Comparison of ENCODE assay signal across 13 mouse cellular contexts in the genomic region with DNA sequence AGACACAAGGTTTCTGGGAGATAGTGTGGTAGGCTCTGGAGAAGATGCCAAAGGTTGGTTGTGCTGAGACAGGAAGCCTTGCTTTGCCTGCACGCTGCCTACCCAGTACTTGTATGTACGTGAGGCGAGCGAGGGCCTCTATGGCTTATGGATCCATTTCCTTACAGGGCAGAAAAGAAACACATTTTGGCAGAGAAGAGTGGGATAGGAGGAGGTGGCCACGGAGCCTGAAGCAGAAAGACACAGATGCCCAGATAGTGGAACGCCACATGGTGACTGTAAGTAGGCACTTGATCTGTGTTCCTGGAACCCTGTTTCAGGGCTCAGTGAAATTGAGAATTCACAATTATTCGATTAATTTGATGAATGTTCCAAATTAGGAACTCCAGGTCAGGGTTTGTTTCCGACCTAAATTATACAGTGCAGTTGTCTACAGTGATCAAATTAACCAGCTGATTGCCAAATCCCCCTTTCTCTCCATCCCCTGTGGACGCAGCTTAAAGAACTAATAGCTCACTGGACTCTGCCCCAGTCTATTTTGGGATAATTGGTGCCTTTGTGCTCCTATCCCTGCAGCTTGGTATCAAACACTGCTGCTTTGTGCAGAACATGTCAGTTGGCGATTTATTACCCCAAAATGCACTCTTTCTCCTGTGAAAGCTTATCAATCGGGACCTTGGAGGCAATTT.
DNase-seq lines count a peak whose midpoint lies in the region; ATAC-seq and TF ChIP-seq lines count a peak whose summit lies in the region.
"Had no signal": no experiment of that assay in that cellular context is flagged by ENCODE, and none has a peak within 500 bp of the region (broad histone marks: within the 10 kb centered on the region; RNA-seq: fewer than 3 reads in every experiment).

No protein-coding gene starts in this region.

- no peak overlapping the region for H3K4me3 ChIP-seq in intestine, embryonic 14.5 days (ENCODE audit: low read depth, low read length)
- no peak overlapping the region for H3K4me3 ChIP-seq in intestine, postnatal 0 days (ENCODE audit: low read depth, low read length)
- no peak overlapping the region for H3K4me3 ChIP-seq in embryonic facial prominence, embryonic 14.5 days (ENCODE audit: low read depth, low read length)
- no peak overlapping the region for H3K4me3 ChIP-seq in hindbrain, postnatal 0 days (ENCODE audit: low read length)

- ATAC-seq in intestine, embryonic 14.5 days (replicated peaks; ENCODE audit: low FRiP score, low TSS enrichment, low read depth), result 0 out of 2 replicates have a peak, but pooled peaks have one; percentile 53
- ATAC-seq in intestine, postnatal 0 days, result no peak
- peak; percentile 68; the same call in 1 of the 2 replicates for ATAC-seq in embryonic facial prominence, embryonic 14.5 days (ENCODE audit: low read depth)
- peak; percentile 35; the same call in 1 of the 2 replicates for ATAC-seq in hindbrain, postnatal 0 days
- ATAC-seq: activated CD4-positive, CD25-positive, alpha-beta regulatory T cell, adult 4 months had no signal

- TF ChIP-seq CTCF in intestine, postnatal 0 days (IDR thresholded peaks at IDR 0.05; ENCODE audit: low read depth), result no peak
- TF ChIP-seq CTCF in hindbrain, postnatal 0 days (IDR thresholded peaks at IDR 0.05; ENCODE audit: low read depth), result no peak

- no peak for DNase-seq in intestine, embryonic 14.5 days (ENCODE audit: low spot score)
- peak; percentile 27 for DNase-seq in Muller cell, postnatal 12 days (ENCODE audit: inconsistent ontology term)
- peak; percentile 47 for DNase-seq in embryonic facial prominence, embryonic 14.5 days (ENCODE audit: low spot score)
- peak; percentile 21 for DNase-seq in hindbrain, postnatal 0 days (ENCODE audit: low spot score)
- DNase-seq in kidney, postnatal 10 days, result no peak
- no peak for DNase-seq in thymus, postnatal 14 days
- DNase-seq: cerebellum, adult 18-20 months; heart, adult 18-20 months; kidney, adult 9 months; lung, postnatal 4 days; thymus, postnatal 36 days had no signal

- H3K36me3 ChIP-seq in intestine, embryonic 14.5 days (ENCODE audit: control insufficient read depth, insufficient read depth, low read length), result no peaks in the 10 kb centered on the region
- no peaks in the 10 kb centered on the region for H3K36me3 ChIP-seq in intestine, postnatal 0 days (ENCODE audit: control insufficient read depth, insufficient read depth)
- H3K36me3 ChIP-seq in embryonic facial prominence, embryonic 14.5 days (ENCODE audit: control insufficient read depth, insufficient read depth, low read length), result no peaks in the 10 kb centered on the region
- H3K36me3 ChIP-seq in hindbrain, postnatal 0 days (ENCODE audit: insufficient read depth, low read length), result no peaks in the 10 kb centered on the region

- H3K27ac ChIP-seq in intestine, embryonic 14.5 days (ENCODE audit: low read depth), result no peak overlapping the region
- H3K27ac ChIP-seq in intestine, postnatal 0 days (ENCODE audit: low read depth, low read length), result no peak overlapping the region
- no peak overlapping the region for H3K27ac ChIP-seq in embryonic facial prominence, embryonic 14.5 days (replicated peaks; ENCODE audit: low read depth, low read length)
- H3K27ac ChIP-seq in hindbrain, postnatal 0 days, result 0 out of 2 replicates have a peak overlapping the region, but pooled peaks have one; percentile 23

- H3K9me3 ChIP-seq in intestine, embryonic 14.5 days (ENCODE audit: control insufficient read depth, low read length), result no peaks in the 10 kb centered on the region
- H3K9me3 ChIP-seq in intestine, postnatal 0 days (ENCODE audit: control insufficient read depth), result no peaks in the 10 kb centered on the region
- no peaks in the 10 kb centered on the region for H3K9me3 ChIP-seq in embryonic facial prominence, embryonic 14.5 days (ENCODE audit: control insufficient read depth, low read length)
- H3K9me3 ChIP-seq in hindbrain, postnatal 0 days (ENCODE audit: low read length), result no peaks in the 10 kb centered on the region

- H3K4me1 ChIP-seq in intestine, embryonic 14.5 days (replicated peaks; ENCODE audit: control insufficient read depth, insufficient read depth, low read length), result no peaks in the 10 kb centered on the region
- no peaks in the 10 kb centered on the region for H3K4me1 ChIP-seq in intestine, postnatal 0 days (replicated peaks; ENCODE audit: control insufficient read depth, insufficient read depth, low read length)
- 0 out of 2 replicates have a peak, but pooled peaks cover 4% of the 10 kb centered on the region for H3K4me1 ChIP-seq in embryonic facial prominence, embryonic 14.5 days (ENCODE audit: control insufficient read depth, insufficient read depth, low read length)
- H3K4me1 ChIP-seq in hindbrain, postnatal 0 days (ENCODE audit: insufficient read depth, low read length), result no peaks in the 10 kb centered on the region

- 68% methylated on average over 11 of the region's 11 CpGs for WGBS in intestine, embryonic 14.5 days
- WGBS in intestine, postnatal 0 days, result 71% methylated on average over 11 of the region's 11 CpGs
- WGBS in embryonic facial prominence, embryonic 14.5 days, result 44% methylated on average over 11 of the region's 11 CpGs
- WGBS in hindbrain, postnatal 0 days, result 50% methylated on average over 11 of the region's 11 CpGs

- H3K9ac ChIP-seq in intestine, embryonic 14.5 days (ENCODE audit: low read length), result no peak overlapping the region
- H3K9ac ChIP-seq in intestine, postnatal 0 days (ENCODE audit: low read depth, low read length), result no peak overlapping the region
- no peak overlapping the region for H3K9ac ChIP-seq in embryonic facial prominence, embryonic 14.5 days (ENCODE audit: low read depth, low read length)
- H3K9ac ChIP-seq in hindbrain, postnatal 0 days (replicated peaks; ENCODE audit: low read length), result no peak overlapping the region

- no peak overlapping the region for H3K4me2 ChIP-seq in intestine, embryonic 14.5 days (ENCODE audit: low read length)
- H3K4me2 ChIP-seq in intestine, postnatal 0 days (replicated peaks; ENCODE audit: low read depth), result no peak overlapping the region
- H3K4me2 ChIP-seq in embryonic facial prominence, embryonic 14.5 days (ENCODE audit: low read depth, low read length), result peak overlapping the region; percentile 9; the same call in 1 of the 2 replicates
- H3K4me2 ChIP-seq in hindbrain, postnatal 0 days (ENCODE audit: low read depth, low read length), result no peak overlapping the region

- H3K27me3 ChIP-seq in intestine, embryonic 14.5 days (replicated peaks; ENCODE audit: control insufficient read depth, insufficient read depth, low read length), result no peaks in the 10 kb centered on the region
- no peaks in the 10 kb centered on the region for H3K27me3 ChIP-seq in intestine, postnatal 0 days (replicated peaks; ENCODE audit: control insufficient read depth, insufficient read depth, low read length)
- H3K27me3 ChIP-seq in embryonic facial prominence, embryonic 14.5 days (replicated peaks; ENCODE audit: control insufficient read depth, insufficient read depth, low read length), result no peaks in the 10 kb centered on the region; the same call in 1 of the 2 replicates
- H3K27me3 ChIP-seq in hindbrain, postnatal 0 days (ENCODE audit: insufficient read depth, low read length), result no peaks in the 10 kb centered on the region

Comparison
In these comparisons a context has a peak if more than half of its experiments do, and no peak if none do; other contexts are left out.
1. DNase-seq: peak in Muller cell, postnatal 12 days (single experiment), embryonic facial prominence, embryonic 14.5 days (single experiment) and hindbrain, postnatal 0 days (single experiment); none in intestine, embryonic 14.5 days (single experiment), kidney, postnatal 10 days (single experiment) and thymus, postnatal 14 days (single experiment).